Comparison of ENCODE assay signal across 11 mouse cellular contexts in the genomic region with DNA sequence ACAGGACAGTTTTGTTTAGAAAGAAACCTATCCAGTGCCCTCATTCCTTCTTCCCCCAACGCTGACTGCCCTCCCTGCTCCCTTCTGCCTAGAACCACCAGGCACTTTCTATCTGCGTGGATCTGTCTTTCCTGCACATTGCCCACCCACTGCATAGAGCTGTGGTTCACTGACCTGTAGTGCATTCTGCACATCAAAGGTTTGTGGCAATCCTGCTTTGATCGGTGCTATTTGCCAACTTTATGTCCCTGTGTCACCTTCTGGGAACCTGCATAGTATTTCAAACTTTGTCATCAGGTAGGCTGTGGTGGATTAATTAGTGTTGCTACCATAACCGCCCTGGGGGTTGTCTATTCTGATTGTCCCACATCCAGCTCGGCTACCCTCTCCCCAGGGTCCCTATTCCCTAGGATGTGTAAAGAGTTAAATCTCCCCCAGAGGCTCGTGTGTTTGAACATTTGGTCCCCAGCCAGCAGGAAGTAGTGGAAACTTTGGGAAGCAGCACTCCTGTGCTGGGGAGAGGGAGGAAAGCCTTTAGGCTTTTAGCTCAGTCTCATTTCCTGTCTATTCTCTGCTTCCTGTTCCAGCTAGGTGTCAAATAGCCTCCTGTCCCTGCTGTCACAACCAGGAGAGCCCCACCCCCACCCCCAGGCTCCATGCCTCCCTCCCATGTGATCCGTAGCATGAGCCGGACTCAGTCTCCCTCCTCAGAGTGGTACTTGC. TPM values are rescaled to one million over a fixed set of nuclear protein-coding genes. Genes with fewer than 3 reads are reported as not detected.
DNase-seq lines count a peak whose midpoint lies in the region; ATAC-seq lines count a peak whose summit lies in the region.
"Had no signal": no experiment of that assay in that cellular context is flagged by ENCODE, and none has a peak within 500 bp of the region (broad histone marks: within the 10 kb centered on the region; RNA-seq: fewer than 3 reads in every experiment).

No protein-coding gene starts in this region.

- H3K4me2 ChIP-seq in heart, embryonic 13.5 days: no peak overlapping the region
- H3K4me2 ChIP-seq: hindbrain, embryonic 15.5 days had no signal

- H3K27me3 ChIP-seq in heart, embryonic 13.5 days (replicated peaks): no peaks in the 10 kb centered on the region
- H3K27me3 ChIP-seq in limb, embryonic 10.5 days (ENCODE audit: low read depth, poor library complexity, severe bottlenecking): no peaks in the 10 kb centered on the region
- H3K27me3 ChIP-seq: hindbrain, embryonic 15.5 days had no signal

- no peak for ATAC-seq in heart, embryonic 13.5 days (ENCODE audit: extremely low read depth, insufficient number of reproducible peaks, low FRiP score, low TSS enrichment)

- H3K36me3 ChIP-seq in heart, embryonic 13.5 days: no peaks in the 10 kb centered on the region
- no peaks in the 10 kb centered on the region for H3K36me3 ChIP-seq in limb, embryonic 10.5 days
- H3K36me3 ChIP-seq: hindbrain, embryonic 15.5 days had no signal

- H3K9me3 ChIP-seq in heart, embryonic 13.5 days: no peaks in the 10 kb centered on the region
- no peaks in the 10 kb centered on the region for H3K9me3 ChIP-seq in limb, embryonic 10.5 days (replicated peaks)
- H3K9me3 ChIP-seq: hindbrain, embryonic 15.5 days had no signal

- peaks cover 29% of the 10 kb centered on the region for H3K4me1 ChIP-seq in brown adipose tissue, adult 24 weeks (ENCODE audit: control insufficient read depth, insufficient read depth, insufficient read length, low read length)
- H3K4me1 ChIP-seq in heart, embryonic 13.5 days: peaks cover 39% of the 10 kb centered on the region
- H3K4me1 ChIP-seq in limb, embryonic 10.5 days: peaks cover 61% of the 10 kb centered on the region
- H3K4me1 ChIP-seq: hindbrain, embryonic 15.5 days had no signal

- DNase-seq in heart, adult 11 months: peak; percentile 89
- no peak for DNase-seq in heart, postnatal 36 days
- peak; percentile 31 for DNase-seq in limb, embryonic 10.5 days (ENCODE audit: low spot score)
- no peak for DNase-seq in urinary bladder, adult 18-20 months (ENCODE audit: low spot score in 2 of 2)
- DNase-seq in cerebellum, adult 9-10 months: no peak
- no peak for DNase-seq in cerebellum, adult 8-10 months
- DNase-seq: adrenal gland, adult 2 months; midbrain, embryonic 14.5 days had no signal

- intact Hi-C loops in heart, postnatal 36 days (cut with DNase I): no loop called here

- H3K27ac ChIP-seq in brown adipose tissue, adult 24 weeks (replicated peaks; ENCODE audit: low read depth, low read length): peak overlapping the region; percentile 58; the same call in 1 of the 2 replicates
- H3K27ac ChIP-seq in heart, embryonic 13.5 days (replicated peaks): peak overlapping the region; percentile 43
- H3K27ac ChIP-seq in limb, embryonic 10.5 days: peak overlapping the region; percentile 72
- H3K27ac ChIP-seq: hindbrain, embryonic 15.5 days had no signal

- no peak overlapping the region for H3K9ac ChIP-seq in heart, embryonic 13.5 days
- H3K9ac ChIP-seq: hindbrain, embryonic 15.5 days had no signal

- 38% methylated on average over 8 of the region's 8 CpGs for WGBS in heart, embryonic 13.5 days
- 28% methylated on average over 8 of the region's 8 CpGs for WGBS in limb, embryonic 10.5 days

- H3K4me3 ChIP-seq in brown adipose tissue, adult 24 weeks (ENCODE audit: insufficient read depth, low read depth, low read length): no peak overlapping the region
- H3K4me3 ChIP-seq in heart, embryonic 13.5 days: no peak overlapping the region
- peak overlapping the region; percentile 14; the same call in 1 of the 2 replicates for H3K4me3 ChIP-seq in limb, embryonic 10.5 days
- H3K4me3 ChIP-seq: hindbrain, embryonic 15.5 days had no signal

RNA-seq across cellular contexts. Expression of a gene that starts 20.4 kb away (rescaled TPM):
- 10 to 100 TPM; 23.1 to 28.6 TPM for total RNA-seq in heart, postnatal 36 days (2021)
- 17.4 and 17.8 TPM in 2 replicates for polyA plus RNA-seq in brown adipose tissue, adult 24 weeks (2012; ENCODE audit: insufficient read depth, insufficient read length, missing spikeins)
- 29.5 and 32.6 TPM in 2 replicates for polyA plus RNA-seq in heart, embryonic 13.5 days (2015; fragmentation: Nextera tagmentation; extraction: Ambion mirVana)
- polyA plus RNA-seq in limb, embryonic 10.5 days (2016; fragmentation: Nextera tagmentation; extraction: Ambion mirVana): 22.7 and 25.3 TPM in 2 replicates

Comparison
In these comparisons a context has a peak if more than half of its experiments do, and no peak if none do; other contexts are left out.
1. DNase-seq: peak in heart, adult 11 months (single experiment) and limb, embryonic 10.5 days (single experiment); none in heart, postnatal 36 days (0 of 2), urinary bladder, adult 18-20 months (0 of 2), cerebellum, adult 9-10 months (single experiment) and cerebellum, adult 8-10 months (single experiment).
2. Peak in every context shown above with its lines, with median percentiles within 50 percentile points of each other: H3K27ac ChIP-seq.